Mouse (Mus musculus): ENCODE measurements around the gene Zbtb22.
"Not testable (repeated sequence)": the region's sequence is repeated elsewhere in the genome, so short reads cannot be mapped to it uniquely, and the experiment has no call there.

Gene Zbtb22

DNA sequence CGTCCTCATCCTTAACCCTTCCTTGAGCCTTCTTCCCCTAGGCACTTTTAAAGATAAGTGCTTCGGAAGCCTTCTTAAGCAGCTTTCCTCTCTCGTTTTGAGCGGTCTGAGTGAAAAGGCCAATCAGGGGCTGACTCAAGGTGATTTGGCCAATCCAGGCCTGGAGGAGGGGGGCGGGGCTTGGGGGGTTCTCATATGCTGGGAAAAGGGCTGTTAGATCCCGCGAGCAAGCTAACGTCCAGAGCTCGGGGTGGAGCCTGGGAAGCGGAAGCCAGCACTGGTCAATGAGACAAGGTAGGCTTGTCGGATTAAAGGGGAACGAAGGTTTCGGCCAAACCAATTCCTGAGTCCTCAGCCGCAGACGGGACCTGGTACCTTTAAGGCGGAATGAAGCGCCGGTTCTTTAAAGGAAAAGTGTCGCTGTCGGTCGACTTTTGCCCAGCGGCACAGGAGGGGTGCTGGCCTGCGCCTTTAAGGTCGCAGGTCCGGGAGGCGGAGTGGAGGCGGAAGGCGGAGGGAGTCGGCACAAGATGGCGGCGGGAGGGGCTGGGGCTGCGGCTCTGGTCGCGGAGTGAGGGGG is at the start of gene Zbtb22, which contains the start of gene Tapbp:
TSS of gene Zbtb22 (plus strand) at position 234 of the 580 bp plus-strand sequence.
TSS of gene Tapbp (plus strand) at position 229 of the 580 bp plus-strand sequence.
- DNase-seq (ENCODE audit: low read depth, low spot score): peak; percentile 96

DNA sequence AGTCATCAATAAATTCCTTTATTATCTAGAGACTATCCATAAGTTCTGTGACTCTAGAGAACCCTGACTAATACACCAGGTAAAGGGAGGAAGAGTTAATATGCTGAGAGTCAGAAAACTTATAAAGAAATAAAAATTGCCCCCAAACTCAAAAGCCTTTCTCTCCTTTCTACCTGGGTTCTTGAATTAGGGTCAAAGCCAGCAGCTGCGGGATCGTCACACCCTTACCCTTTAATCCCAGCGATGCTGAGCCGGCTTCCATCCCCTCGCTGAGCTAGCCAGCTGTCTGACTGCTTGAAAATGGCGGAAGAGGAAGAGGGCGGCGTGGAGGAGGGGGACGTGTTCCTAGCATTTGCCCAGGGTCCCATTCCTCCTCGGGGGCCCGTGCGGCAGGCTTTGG is 42.2 kb upstream of the Zbtb22 start, which contains the start of gene Gm7029:
TSS of gene Gm7029 (plus strand) at position 301 of the 400 bp plus-strand sequence.
- not testable (repeated sequence) for DNase-seq (ENCODE audit: low read depth, low spot score)

- DNase-seq (ENCODE audit: low read depth, low spot score): no peak
Observed at GRCm38 (mm10) chr17:33874411-33874810, 41.3 kb upstream of the Zbtb22 start.

DNA sequence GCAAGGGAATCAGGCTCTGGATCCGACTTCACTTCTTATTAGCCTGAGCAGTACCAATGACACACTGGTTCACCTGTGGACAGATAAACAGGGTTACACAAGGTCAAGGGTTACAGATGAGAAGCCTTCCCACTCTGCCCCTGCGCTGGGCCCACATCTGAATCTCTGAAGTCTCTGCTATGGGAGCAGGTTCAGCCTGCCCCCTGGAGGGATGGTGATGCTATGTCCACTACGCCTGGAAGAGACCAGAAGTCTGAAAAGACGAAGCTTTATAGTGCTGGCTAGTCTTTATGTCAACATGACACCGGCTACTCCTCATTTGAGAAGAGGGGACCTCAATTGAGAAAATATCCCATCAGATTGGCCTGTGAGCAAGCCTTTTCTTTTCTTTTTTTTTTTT is 39.9 kb upstream of the Zbtb22 start:
- DNase-seq (ENCODE audit: low read depth, low spot score): peak; percentile 34

DNA sequence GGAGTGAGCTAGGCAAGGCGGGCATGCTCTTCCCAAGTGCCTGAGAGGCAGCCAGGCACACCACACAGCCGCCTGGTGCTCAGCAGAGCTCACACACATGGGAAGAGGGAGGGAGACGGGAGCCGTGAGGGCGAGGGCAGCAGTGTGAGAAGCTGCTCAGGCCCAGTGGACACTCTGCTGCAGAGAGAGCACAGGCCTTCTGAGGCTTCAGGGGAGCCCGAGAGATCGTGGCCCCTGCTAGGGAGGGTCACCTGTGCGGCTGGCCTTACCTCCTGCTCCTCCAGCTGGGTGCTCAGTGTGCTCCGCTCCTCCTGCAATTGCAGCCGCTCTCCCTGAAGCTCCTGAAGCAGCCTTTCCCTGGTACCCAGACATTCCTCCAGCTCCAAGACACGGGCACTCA is 31.4 kb upstream of the Zbtb22 start:
- not testable (repeated sequence) for DNase-seq (ENCODE audit: low read depth, low spot score)

- DNase-seq (ENCODE audit: low read depth, low spot score): not testable (repeated sequence)
Observed at GRCm38 (mm10) chr17:33887802-33888201, 27.9 kb upstream of the Zbtb22 start.

- DNase-seq (ENCODE audit: low read depth, low spot score): not testable (repeated sequence)
Observed at GRCm38 (mm10) chr17:33888230-33888629, 27.5 kb upstream of the Zbtb22 start.

DNA sequence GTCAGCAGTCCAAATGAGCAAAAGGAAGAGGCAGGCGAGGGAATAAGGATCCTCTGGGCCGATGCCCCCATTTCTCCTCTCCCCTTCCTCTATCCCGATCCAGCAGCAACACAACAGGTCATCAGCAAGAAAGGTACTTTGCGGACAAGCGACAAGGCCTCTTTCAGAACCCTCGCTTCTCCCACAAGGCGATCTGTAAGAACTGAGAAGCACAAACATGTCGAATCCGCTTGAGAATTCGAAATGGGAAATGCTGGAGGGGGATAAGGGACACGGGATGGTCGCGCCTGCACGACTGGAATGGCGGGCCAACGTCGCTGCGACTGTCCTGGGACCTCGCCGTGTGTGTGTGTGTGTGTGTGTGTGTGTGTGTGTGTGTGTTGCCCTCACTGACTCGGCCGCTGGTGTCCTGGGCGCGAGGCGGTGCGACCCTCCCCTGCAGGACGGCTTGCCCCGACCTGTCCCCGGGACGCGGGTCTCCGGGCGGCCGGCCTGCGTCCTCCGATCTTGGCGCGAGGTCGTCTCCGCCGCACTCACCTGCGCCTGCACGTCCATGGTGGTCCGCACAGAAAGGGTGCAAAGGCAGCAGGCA is 25.7 kb upstream of the Zbtb22 start:
- not testable (repeated sequence) for DNase-seq (ENCODE audit: low read depth, low spot score)

GRCm38 (mm10) chr17:33890533-33891059 is 25.1 kb upstream of the Zbtb22 start, which contains the start of gene Kifc1:
Kifc1 (minus strand) TSS chr17:33890661.
- peak; percentile 99 for DNase-seq (ENCODE audit: low read depth, low spot score)

DNA sequence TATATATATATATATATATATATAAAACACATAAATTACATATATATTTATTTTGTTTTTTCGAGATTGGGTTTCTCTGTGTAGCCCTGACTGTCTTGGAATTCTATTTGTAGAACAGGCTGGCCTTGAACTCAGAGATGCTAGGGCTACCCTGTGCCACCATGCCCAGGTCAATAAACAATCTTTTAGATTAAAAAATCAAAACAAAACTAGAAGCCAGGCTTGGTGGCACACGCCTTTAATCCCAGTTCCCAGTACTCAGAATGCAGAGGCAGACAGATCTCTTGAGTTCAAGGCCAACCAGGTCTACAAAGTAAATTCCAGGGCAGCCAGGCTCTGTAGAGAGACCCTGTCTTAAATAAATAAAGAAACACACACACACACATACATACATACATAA is 24.3 kb upstream of the Zbtb22 start:
- no peak for DNase-seq (ENCODE audit: low read depth, low spot score)

DNA sequence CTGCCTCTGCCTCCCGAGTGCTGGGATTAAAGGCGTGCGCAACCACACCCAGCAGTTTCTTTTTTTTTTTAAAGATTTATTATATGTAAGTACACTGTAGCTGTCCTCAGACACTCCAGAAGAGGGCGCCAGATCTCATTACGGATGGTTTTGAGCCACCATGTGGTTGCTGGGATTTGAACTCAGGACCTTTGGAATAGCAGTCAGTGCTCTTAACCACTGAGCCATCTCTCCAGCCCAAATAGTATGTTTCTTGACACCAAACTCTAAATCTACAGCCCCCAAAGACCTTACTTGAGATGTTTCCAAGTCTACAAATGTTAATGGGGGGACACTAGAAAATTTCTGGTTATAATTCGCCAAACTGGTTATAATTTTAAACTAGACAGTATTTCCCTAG is 23.8 kb upstream of the Zbtb22 start:
- not testable (repeated sequence) for DNase-seq (ENCODE audit: low read depth, low spot score)

DNA sequence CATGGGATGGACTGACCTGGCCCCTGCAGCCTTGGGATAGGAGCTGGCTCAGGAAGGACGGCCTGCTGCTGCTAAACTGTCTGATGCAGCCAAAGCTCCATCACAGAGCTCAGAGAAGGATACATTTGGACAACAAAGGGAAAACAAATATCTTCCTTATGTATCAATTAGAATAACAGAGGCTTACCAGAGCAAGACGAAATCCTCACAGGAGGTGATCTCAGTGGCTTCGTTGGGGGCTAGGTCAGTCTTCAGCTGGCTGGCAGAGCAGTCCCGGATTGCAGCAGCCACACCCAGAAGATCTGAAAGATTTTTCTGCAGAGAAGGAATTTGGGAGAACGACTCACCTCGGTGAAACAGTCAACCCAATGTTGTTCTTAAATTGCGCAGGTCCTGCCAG is 23.3 kb upstream of the Zbtb22 start:
- DNase-seq (ENCODE audit: low read depth, low spot score): no peak

DNA sequence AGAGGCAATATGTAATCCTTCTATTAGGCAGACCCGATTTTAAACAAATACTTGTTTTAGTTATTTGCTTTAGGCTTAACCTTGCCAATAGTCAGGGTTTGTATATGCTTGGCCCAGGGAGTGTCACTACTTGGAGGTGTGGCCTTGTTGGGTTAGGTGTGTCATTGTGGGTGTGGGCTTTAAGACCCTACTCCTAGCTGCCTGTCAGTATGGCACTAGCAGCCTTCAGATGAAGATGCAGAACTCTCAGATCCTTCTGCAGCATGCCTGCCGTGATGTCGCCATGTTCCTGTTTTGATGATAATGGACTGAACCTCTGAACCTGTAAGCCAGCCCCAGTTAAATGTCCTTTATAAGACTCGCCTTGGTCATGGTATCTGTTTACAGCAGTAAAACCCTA is 22.7 kb upstream of the Zbtb22 start:
- not testable (repeated sequence) for DNase-seq (ENCODE audit: low read depth, low spot score)

GRCm38 (mm10) chr17:33897114-33897794 is 18.4 kb upstream of the Zbtb22 start:
- peak; percentile 92 for DNase-seq (ENCODE audit: low read depth, low spot score)

GRCm38 (mm10) chr17:33898193-33898592 is 17.5 kb upstream of the Zbtb22 start:
- not testable (repeated sequence) for DNase-seq (ENCODE audit: low read depth, low spot score)

- no peak for DNase-seq (ENCODE audit: low read depth, low spot score)
Observed at GRCm38 (mm10) chr17:33899642-33900041, 16.1 kb upstream of the Zbtb22 start.

DNA sequence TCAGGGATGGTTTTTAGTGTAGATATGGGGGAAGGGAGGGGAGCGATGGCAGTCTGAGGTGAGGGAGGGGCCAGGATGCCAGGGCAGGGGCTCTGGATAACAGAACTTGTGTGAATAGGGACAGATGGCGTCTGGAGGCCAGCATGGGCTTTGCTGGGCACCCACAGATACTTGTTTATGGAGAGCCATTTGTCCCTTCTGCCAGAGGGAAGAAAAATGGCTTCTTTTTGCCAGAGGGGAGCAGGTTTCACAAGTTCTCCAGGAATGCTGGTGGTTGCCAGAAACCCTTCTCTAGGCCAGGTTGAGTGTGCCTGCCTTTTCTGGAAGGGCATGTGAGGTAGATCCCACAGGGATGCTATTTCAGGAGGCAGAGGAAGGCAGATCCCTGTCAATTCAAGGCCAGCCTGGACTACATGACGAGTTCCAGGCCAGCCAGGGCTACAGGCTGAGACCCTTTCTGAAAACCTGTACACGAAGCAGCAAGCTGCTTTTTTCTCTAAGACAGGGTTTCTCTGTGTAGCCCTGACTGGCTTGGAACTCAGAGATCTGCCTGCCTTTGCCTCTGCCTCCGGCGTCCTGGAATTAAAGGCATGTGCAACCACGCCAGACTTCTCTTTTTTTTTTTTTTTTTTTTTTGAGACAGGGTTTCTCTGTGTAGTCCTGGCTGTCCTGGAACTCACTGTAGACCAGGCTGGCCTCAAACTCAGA is 15.3 kb upstream of the Zbtb22 start:
- no peak for DNase-seq (ENCODE audit: low read depth, low spot score)

DNA sequence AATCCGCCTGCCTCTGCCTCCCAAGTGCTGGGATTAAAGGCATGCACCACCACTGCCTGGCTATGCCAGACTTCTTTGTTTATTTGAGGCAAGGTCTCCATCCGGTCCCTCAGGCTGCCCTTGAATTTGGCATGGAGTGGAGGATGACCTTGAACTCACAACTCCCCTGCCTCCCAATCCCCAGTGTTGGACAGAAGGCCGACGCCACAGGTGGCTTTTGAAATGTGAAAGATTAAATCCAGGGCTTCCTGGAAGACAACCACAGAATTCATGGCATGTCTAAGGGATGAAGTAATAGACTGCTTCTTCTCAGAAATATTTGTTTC is 14.8 kb upstream of the Zbtb22 start:
- no peak for DNase-seq (ENCODE audit: low read depth, low spot score)

DNA sequence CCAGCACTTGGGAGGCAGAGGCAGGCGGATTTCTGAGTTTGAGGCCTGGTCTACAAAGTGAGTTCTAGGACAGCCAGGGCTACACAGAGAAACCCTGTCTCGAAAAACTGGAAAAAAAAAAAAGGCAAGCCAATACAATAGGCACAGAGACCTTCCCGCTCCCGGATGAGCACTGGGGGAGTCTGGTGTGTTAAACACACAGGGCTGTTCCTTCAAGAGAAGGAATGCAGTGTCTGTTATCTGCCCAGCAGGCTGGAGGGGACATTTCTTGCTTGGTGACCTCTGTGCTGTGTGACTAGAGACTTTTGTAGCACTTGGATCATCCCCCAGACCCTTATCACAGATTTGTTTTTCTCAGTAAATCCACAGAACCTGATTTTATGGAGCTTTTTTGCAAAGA is 14.1 kb upstream of the Zbtb22 start:
- DNase-seq (ENCODE audit: low read depth, low spot score): no peak

DNA sequence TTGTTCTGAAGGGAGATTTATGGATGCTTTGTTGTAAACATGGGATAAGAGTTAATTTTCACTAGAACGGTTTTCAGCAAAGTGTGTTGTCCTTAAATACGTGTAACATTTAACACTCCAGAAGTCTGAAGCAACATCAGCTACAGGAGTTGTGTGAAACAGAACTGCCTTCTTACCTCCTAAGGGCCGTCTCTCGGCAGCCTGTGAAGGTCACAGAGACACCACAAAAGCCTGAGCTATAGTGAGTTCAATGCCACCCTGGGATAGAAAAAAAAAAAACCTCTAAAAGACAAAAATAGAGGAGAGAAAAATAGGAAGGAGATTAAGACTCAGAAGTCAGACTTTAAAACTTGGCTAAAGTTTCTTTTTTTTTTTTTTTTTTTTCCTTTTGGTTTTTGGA is 13.6 kb upstream of the Zbtb22 start:
- no peak for DNase-seq (ENCODE audit: low read depth, low spot score)

DNA sequence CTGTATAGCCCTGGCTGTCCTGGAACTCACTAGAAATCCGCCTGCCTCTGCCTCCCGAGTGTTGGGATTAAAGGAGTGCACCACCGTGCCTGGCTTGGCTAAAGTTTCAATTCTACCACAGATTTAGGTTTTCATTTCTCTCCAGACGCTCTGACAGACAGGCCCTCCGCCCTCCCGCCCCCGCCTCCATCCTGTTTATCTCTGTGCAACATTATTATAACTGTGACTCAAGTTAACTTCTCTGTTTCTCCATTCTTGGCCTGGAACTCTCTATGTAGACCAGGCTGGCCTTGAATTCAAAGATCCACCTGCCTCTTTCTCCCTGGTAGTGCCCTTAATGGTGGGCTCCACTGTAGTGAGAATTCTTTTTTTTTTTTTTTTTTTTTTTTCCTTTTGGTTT is 13.2 kb upstream of the Zbtb22 start:
- DNase-seq (ENCODE audit: low read depth, low spot score): peak; percentile 72

Measured in CD4-positive, CD25-positive, alpha-beta regulatory T cell, adult 2 months (primary cell).